Mouse (Mus musculus) CH12.LX (cell line): ENCODE results near the gene Rtn2. TPM values are rescaled to one million over a fixed set of nuclear protein-coding genes. Genes with fewer than 3 reads are reported as not detected.

Experiments used
- DNase-seq: peaks from one replicate; pipeline ENCODE4 v3.0.0-alpha.2; 2013; ENCODE audit errors: extremely low read depth
- H3K27ac ChIP-seq: 2 replicates; pipeline ENCODE4 v1.5.1; 2012; ENCODE audit warnings: low read depth, mild to moderate bottlenecking, control low read depth, moderate library complexity; ENCODE audit not compliant: insufficient read depth
- H3K27me3 ChIP-seq: replicated peaks from 2 replicates; pipeline ENCODE3; 2012; ENCODE audit warnings: inconsistent platforms
- H3K36me3 ChIP-seq, 2 experiments: replicated peaks in 1 of 2; 2 replicates each; pipeline versions ENCODE3 to v1.6.1; 2012; ENCODE audit warnings: inconsistent platforms in 1 of 2, low read length in 1 of 2, mild to moderate bottlenecking in 1 of 2, mixed read lengths in 1 of 2, moderate library complexity in 1 of 2; ENCODE audit not compliant: control insufficient read depth in 1 of 2, insufficient read depth in 1 of 2
- H3K4me1 ChIP-seq, 2 experiments: 2 replicates each; pipeline ENCODE4 v1.6.1; 2012; ENCODE audit warnings: inconsistent platforms in 1 of 2, moderate library complexity in 1 of 2; ENCODE audit not compliant: insufficient read depth in 2 of 2, control insufficient read depth in 1 of 2
- H3K4me2 ChIP-seq: 2 replicates; pipeline ENCODE4 v1.6.1; 2012; ENCODE audit warnings: low read depth, mild to moderate bottlenecking, control low read depth; ENCODE audit not compliant: poor library complexity, insufficient read depth, severe bottlenecking
- H3K4me3 ChIP-seq, 3 experiments: fragments of 150-350 bp in 1 of 3; sonication (generic) in 1 of 3; replicated peaks in 1 of 3; 2 replicates each; pipeline versions ENCODE3 to v1.5.1; 2011 to 2012; ENCODE audit warnings: low read depth in 2 of 3, low read length in 2 of 3, mild to moderate bottlenecking in 2 of 3, moderate library complexity in 2 of 3, control low read depth in 1 of 3, improper control_type of control experiment in 1 of 3, inconsistent platforms in 1 of 3, mixed read lengths in 1 of 3; ENCODE audit not compliant: poor library complexity in 1 of 3
- H3K79me2 ChIP-seq: replicated peaks from 2 replicates; pipeline ENCODE4 v1.6.1; 2012; ENCODE audit warnings: mild to moderate bottlenecking, moderate library complexity; ENCODE audit not compliant: control insufficient read depth, poor library complexity, insufficient read depth, severe bottlenecking; ENCODE audit errors: extremely low read depth
- H3K9ac ChIP-seq: 2 replicates; pipeline ENCODE4 v1.6.1; 2012; ENCODE audit warnings: low read depth, mild to moderate bottlenecking, control low read depth, moderate library complexity; ENCODE audit not compliant: insufficient read depth
- H3K9me3 ChIP-seq: replicated peaks from 2 replicates; pipeline ENCODE3; 2012; ENCODE audit warnings: low read length, inconsistent platforms, mixed read lengths
- BHLHE40 ChIP-seq: IDR thresholded peaks from 2 replicates; pipeline ENCODE4 v1.6.1; 2011; ENCODE audit warnings: mild to moderate bottlenecking, low read depth, low read length, improper control_type of control experiment
- CHD1 ChIP-seq: IDR thresholded peaks from 2 replicates; pipeline ENCODE4 v1.6.1; 2012; ENCODE audit warnings: low read depth, low read length, improper control_type of control experiment, inconsistent platforms
- CHD2 ChIP-seq: IDR thresholded peaks from 2 replicates; pipeline ENCODE4 v1.6.1; 2011; ENCODE audit warnings: low read length, improper control_type of control experiment
- CTCF ChIP-seq, 2 experiments: IDR thresholded peaks in 1 of 2; conservative IDR thresholded peaks in 1 of 2; 2 replicates each; pipeline ENCODE4 v1.5.1; 2011 to 2012; ENCODE audit warnings: low read depth in 2 of 2, low read length in 2 of 2, improper control_type of control experiment in 1 of 2, inconsistent platforms in 1 of 2, mild to moderate bottlenecking in 1 of 2, moderate library complexity in 1 of 2
- E2F4 ChIP-seq: IDR thresholded peaks from 2 replicates; pipeline ENCODE4 v1.6.1; 2011; ENCODE audit warnings: low read depth, low read length, improper control_type of control experiment; ENCODE audit not compliant: insufficient replicate concordance
- ELF1 ChIP-seq: IDR thresholded peaks from 2 replicates; pipeline ENCODE4 v1.6.1; 2014; ENCODE audit warnings: low read depth, mild to moderate bottlenecking, inconsistent platforms, low read length, improper control_type of control experiment
- EP300 ChIP-seq: IDR thresholded peaks from 2 replicates; pipeline ENCODE4 v1.6.1; 2011; ENCODE audit warnings: low read length, improper control_type of control experiment
- ETS1 ChIP-seq: conservative IDR thresholded peaks from 2 replicates; pipeline ENCODE4 v1.6.1; 2012; ENCODE audit warnings: low read depth, mild to moderate bottlenecking, inconsistent platforms, low read length, improper control_type of control experiment, moderate library complexity
- GABPA ChIP-seq: IDR thresholded peaks from 2 replicates; pipeline ENCODE4 v1.6.1; 2012; ENCODE audit warnings: low read depth, low read length, improper control_type of control experiment, inconsistent platforms; ENCODE audit not compliant: insufficient replicate concordance
- HCFC1 ChIP-seq: IDR thresholded peaks from 2 replicates; pipeline ENCODE4 v1.6.1; 2012; ENCODE audit warnings: low read depth, mild to moderate bottlenecking, inconsistent platforms, low read length, improper control_type of control experiment
- IRF4 ChIP-seq: IDR thresholded peaks from 2 replicates; pipeline ENCODE4 v1.6.1; 2014; ENCODE audit warnings: low read depth, mild to moderate bottlenecking, inconsistent platforms, low read length, improper control_type of control experiment
- JUN ChIP-seq: IDR thresholded peaks from 2 replicates; pipeline ENCODE4 v1.6.1; 2011; ENCODE audit warnings: low read depth, mild to moderate bottlenecking, low read length, improper control_type of control experiment, moderate library complexity; ENCODE audit not compliant: insufficient read depth
- JUND ChIP-seq: conservative IDR thresholded peaks from 2 replicates; pipeline ENCODE4 v1.6.1; 2011; ENCODE audit warnings: low read depth, low read length, improper control_type of control experiment
- KAT2A ChIP-seq: IDR thresholded peaks from 2 replicates; pipeline ENCODE4 v1.6.1; 2012; ENCODE audit warnings: low read length, improper control_type of control experiment, inconsistent platforms; ENCODE audit not compliant: insufficient replicate concordance
- MAFK ChIP-seq: IDR thresholded peaks from 2 replicates; pipeline ENCODE4 v1.6.1; 2011; ENCODE audit warnings: low read length, improper control_type of control experiment; ENCODE audit not compliant: insufficient replicate concordance
- MAX ChIP-seq: IDR thresholded peaks from 2 replicates; pipeline ENCODE4 v1.6.1; 2011; ENCODE audit warnings: low read length, improper control_type of control experiment
- MAZ ChIP-seq: IDR thresholded peaks from 2 replicates; pipeline ENCODE4 v1.6.1; 2012; ENCODE audit warnings: low read depth, mild to moderate bottlenecking, inconsistent platforms, low read length, improper control_type of control experiment, moderate library complexity
- MEF2A ChIP-seq: IDR thresholded peaks from 2 replicates; pipeline ENCODE4 v1.6.1; 2014; ENCODE audit warnings: low read depth, mild to moderate bottlenecking, inconsistent platforms, low read length, improper control_type of control experiment, borderline replicate concordance
- MXI1 ChIP-seq: IDR thresholded peaks from 2 replicates; pipeline ENCODE4 v1.6.1; 2011; ENCODE audit warnings: mild to moderate bottlenecking, low read depth, low read length, improper control_type of control experiment
- MYC ChIP-seq: IDR thresholded peaks from 2 replicates; pipeline ENCODE4 v1.6.1; 2011; ENCODE audit warnings: low read depth, mild to moderate bottlenecking, improper control_type of control experiment, low read length
- NELFE ChIP-seq: IDR thresholded peaks from 2 replicates; pipeline ENCODE4 v1.6.1; 2011; ENCODE audit warnings: low read depth, low read length, improper control_type of control experiment
- NRF1 ChIP-seq: IDR thresholded peaks from 2 replicates; pipeline ENCODE4 v1.6.1; 2014; ENCODE audit warnings: low read depth, mild to moderate bottlenecking, inconsistent platforms, low read length, improper control_type of control experiment, moderate library complexity
- PAX5 ChIP-seq: IDR thresholded peaks from 2 replicates; pipeline ENCODE4 v1.6.1; 2012; ENCODE audit warnings: low read length, inconsistent platforms, mixed read lengths
- POLR2A ChIP-seq: IDR thresholded peaks from 2 replicates; pipeline ENCODE4 v1.6.1; 2011; ENCODE audit warnings: low read depth, mild to moderate bottlenecking, improper control_type of control experiment, low read length
- POLR2AphosphoS2 ChIP-seq: IDR thresholded peaks from 2 replicates; pipeline ENCODE4 v1.6.1; 2011; ENCODE audit warnings: low read depth, low read length, improper control_type of control experiment
- RAD21 ChIP-seq: IDR thresholded peaks from 2 replicates; pipeline ENCODE4 v1.6.1; 2011; ENCODE audit warnings: low read depth, mild to moderate bottlenecking, low read length, improper control_type of control experiment, moderate library complexity
- RCOR1 ChIP-seq: conservative IDR thresholded peaks from 2 replicates; pipeline ENCODE4 v1.6.1; 2012; ENCODE audit warnings: low read depth, mild to moderate bottlenecking, inconsistent platforms, low read length, improper control_type of control experiment
- SIN3A ChIP-seq: IDR thresholded peaks from 2 replicates; pipeline ENCODE4 v1.6.1; 2012; ENCODE audit warnings: low read length, improper control_type of control experiment, inconsistent platforms
- SMC3 ChIP-seq: IDR thresholded peaks from 2 replicates; pipeline ENCODE4 v1.6.1; 2011; ENCODE audit warnings: low read depth, low read length, improper control_type of control experiment
- TBP ChIP-seq: conservative IDR thresholded peaks from 2 replicates; pipeline ENCODE4 v1.6.1; 2011; ENCODE audit warnings: low read depth, low read length, improper control_type of control experiment
- TCF12 ChIP-seq: IDR thresholded peaks from 2 replicates; pipeline ENCODE4 v1.6.1; 2014; ENCODE audit warnings: low read depth, mild to moderate bottlenecking, inconsistent platforms, low read length, improper control_type of control experiment
- UBTF ChIP-seq: IDR thresholded peaks from 2 replicates; pipeline ENCODE4 v1.6.1; 2012; ENCODE audit warnings: low read depth, mild to moderate bottlenecking, inconsistent platforms, low read length, improper control_type of control experiment, moderate library complexity
- USF1 ChIP-seq: IDR thresholded peaks from 2 replicates; pipeline ENCODE4 v1.6.1; 2014; ENCODE audit warnings: low read depth, mild to moderate bottlenecking, inconsistent platforms, low read length, improper control_type of control experiment
- USF2 ChIP-seq: conservative IDR thresholded peaks from 2 replicates; pipeline ENCODE4 v1.6.1; 2011; ENCODE audit warnings: low read depth, low read length, improper control_type of control experiment
- ZC3H11A ChIP-seq: IDR thresholded peaks from 2 replicates; pipeline ENCODE4 v1.6.1; 2012; ENCODE audit warnings: low read depth, mild to moderate bottlenecking, inconsistent platforms, low read length, improper control_type of control experiment
- ZKSCAN1 ChIP-seq: IDR thresholded peaks from 2 replicates; pipeline ENCODE4 v1.6.1; 2012; ENCODE audit warnings: low read depth, inconsistent platforms, low read length, improper control_type of control experiment, borderline replicate concordance
- ZMIZ1 ChIP-seq: IDR thresholded peaks from 2 replicates; pipeline ENCODE4 v1.6.1; 2012; ENCODE audit warnings: low read depth, mild to moderate bottlenecking, inconsistent platforms, low read length, improper control_type of control experiment
- ZNF384 ChIP-seq: IDR thresholded peaks from 2 replicates; pipeline ENCODE4 v1.6.1; 2012; ENCODE audit warnings: low read depth, low read length, improper control_type of control experiment, inconsistent platforms
- dilution Hi-C: fragments of 300-500 bp; cut with MboI; formaldehyde crosslinking; loops from 2 replicates; pipeline ENCODE4 v1.14.3; 2020; ENCODE audit warnings: low sequenced_read_pairs; ENCODE audit not compliant: extremely low pct_unique_long_range_greater_than_20kb, extremely low pct_ligation_motif_present
- in situ Hi-C: fragments of 300-500 bp; cut with MboI; formaldehyde crosslinking; loops from 3 replicates; pipeline ENCODE4 v1.14.3; 2019; ENCODE audit warnings: low sequenced_read_pairs, low pct_ligation_motif_present, low pct_unique_long_range_greater_than_20kb, mixed read lengths
- polyA plus RNA-seq: library from polyadenylated mRNA; unstranded; fragments of >175 nt; gene quantifications from 2 replicates; pipeline ENCODE4 v1.2.1, GENCODE M21; 2012; ENCODE audit warnings: low read depth; ENCODE audit not compliant: insufficient read length
- total RNA-seq, 2 experiments: library from RNA; depleted of rRNA; stranded (reverse); fragments of 300-350 nt in 1 of 2; fragments of >200 nt in 1 of 2; gene quantifications; 2 replicates each; pipeline ENCODE4 v1.2.3; 2012 to 2014

Gene Rtn2
- total and polyA plus RNA-seq, 3 experiments: 0.56 to 0.76 (median 0.72) TPM

GRCm38 (mm10) chr7:19344938-19345471 lies 62.6 kb downstream of the Rtn2 start:
- Histone ChIP-seq H3K9ac (peak overlapping the region; percentile 53), H3K27me3 (peaks cover 19% of the 10 kb centered on the region), H3K79me2 (no peaks in the 10 kb centered on the region), H3K9me3 (no peaks in the 10 kb centered on the region), H3K36me3 (peaks cover 10 to 26% of the 10 kb centered on the region in 2 experiments), H3K4me2 (peak overlapping the region; percentile 85), H3K4me3 (peak overlapping the region; percentile 60 to 71 (median 62)), H3K27ac (peak overlapping the region; percentile 75), H3K4me1 (peaks cover 4 to 37% of the 10 kb centered on the region in 2 experiments; a peak in 3 of 4 replicates)
- dilution Hi-C loops: no loop called here
- TF ChIP-seq RCOR1: no peak; the same call in 1 of the 2 replicates
- TF ChIP-seq E2F4: peak; percentile 57; the same call in 1 of the 2 replicates
- 0 out of 2 replicates have a peak, but pooled peaks have one; percentile 41 for TF ChIP-seq MAZ
- TF ChIP-seq ELF1: peak; percentile 86
- peak; percentile 32; the same call in 1 of the 2 replicates for TF ChIP-seq ETS1
- no peak for TF ChIP-seq EP300
- no peak for TF ChIP-seq SMC3
- TF ChIP-seq ZMIZ1: no peak
- no peak for TF ChIP-seq PAX5
- TF ChIP-seq TCF12: peak; percentile 80
- no peak for TF ChIP-seq JUN
- TF ChIP-seq UBTF: 0 out of 2 replicates have a peak, but pooled peaks have one; percentile 29
- peak; percentile 6; the same call in 1 of the 2 replicates for TF ChIP-seq BHLHE40
- no peak for TF ChIP-seq MYC
- TF ChIP-seq SIN3A: peak; percentile 85
- 0 out of 2 replicates have a peak, but pooled peaks have one; percentile 6 for TF ChIP-seq NRF1
- peak; percentile 70; the same call in 1 of the 2 replicates for TF ChIP-seq MEF2A
- no peak for TF ChIP-seq USF2
- no peak for TF ChIP-seq USF1
- TF ChIP-seq CHD1: no peak
- no peak for TF ChIP-seq CTCF (conservative IDR thresholded peaks at IDR 0.05 in 1 of 2, IDR thresholded peaks at IDR 0.05 in 1 of 2; ENCODE audit: low read depth in 2 of 2, low read length in 2 of 2)
- TF ChIP-seq HCFC1: peak; percentile 97
- no peak for TF ChIP-seq POLR2AphosphoS2
- peak; percentile 61; the same call in 1 of the 2 replicates for TF ChIP-seq CHD2
- TF ChIP-seq MAFK: no peak
- peak; percentile 54; the same call in 1 of the 2 replicates for TF ChIP-seq POLR2A
- TF ChIP-seq ZNF384: no peak
- TF ChIP-seq KAT2A: peak; percentile 85; the same call in 1 of the 2 replicates
- TF ChIP-seq ZKSCAN1: no peak
- peak; percentile 59 for TF ChIP-seq IRF4
- no peak for TF ChIP-seq RAD21
- no peak; the same call in 1 of the 2 replicates for TF ChIP-seq MAX
- no peak for TF ChIP-seq ZC3H11A
- TF ChIP-seq JUND: no peak
- peak; percentile 89 for TF ChIP-seq GABPA
- TF ChIP-seq NELFE: peak; percentile 68
- TF ChIP-seq MXI1: peak; percentile 77
- peak; percentile 73 for TF ChIP-seq TBP
- peak; percentile 99 for DNase-seq
- in situ Hi-C loops: loop anchor here (5.0 kb wide), 1 partner anchor 38 kb away; no protein-coding TSS in a partner anchor
